7 mouse cellular contexts compared by ENCODE assay signal in the genomic region with DNA sequence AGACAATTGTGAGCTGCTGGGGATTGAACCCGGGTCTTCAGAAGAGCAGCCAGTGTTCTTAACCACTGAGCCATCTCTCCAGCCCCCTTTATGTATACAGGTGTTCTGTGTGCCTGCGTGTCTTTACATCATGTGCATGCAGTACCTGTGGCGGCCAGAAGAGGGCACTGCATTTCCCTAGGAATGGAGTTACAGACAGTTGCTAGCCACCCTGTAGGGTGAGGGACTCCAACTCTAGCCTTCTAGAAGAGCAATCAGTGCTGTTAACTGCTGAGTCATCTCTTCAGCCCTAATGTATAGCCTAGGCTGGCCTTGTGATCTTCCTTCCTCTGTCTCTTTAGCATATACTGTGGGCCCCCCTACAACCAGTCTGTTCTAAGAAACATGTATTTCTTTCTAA. TPM values are rescaled to one million over a fixed set of nuclear protein-coding genes. Genes with fewer than 3 reads are reported as not detected.
DNase-seq lines count a peak whose midpoint lies in the region; ATAC-seq and TF ChIP-seq lines count a peak whose summit lies in the region.

No protein-coding gene starts in this region.

- no peak overlapping the region for H3K4me2 ChIP-seq in kidney, embryonic 16.5 days (replicated peaks; ENCODE audit: low read depth, low read length)
- H3K4me2 ChIP-seq in midbrain, embryonic 14.5 days (ENCODE audit: low read length), result no peak overlapping the region

- no peak for ATAC-seq in kidney, embryonic 16.5 days (ENCODE audit: low FRiP score, low TSS enrichment)
- peak; percentile 75 for ATAC-seq in megakaryocyte progenitor cell, adult 5-6 weeks (replicated peaks; ENCODE audit: poor library complexity)
- ATAC-seq in midbrain, embryonic 14.5 days (ENCODE audit: low FRiP score, low TSS enrichment), result no peak

- no peaks in the 10 kb centered on the region for H3K36me3 ChIP-seq in kidney, embryonic 16.5 days (ENCODE audit: insufficient read depth, low read length)
- no peaks in the 10 kb centered on the region for H3K36me3 ChIP-seq in MEL (ENCODE audit: control insufficient read depth in 1 of 2, insufficient read depth in 2 of 2, low read length in 2 of 2)
- no peaks in the 10 kb centered on the region for H3K36me3 ChIP-seq in midbrain, embryonic 14.5 days (ENCODE audit: control insufficient read depth, insufficient read depth, low read length)

- peak; percentile 70 to 94 (median 88) for TF ChIP-seq CTCF in MEL (IDR thresholded peaks at IDR 0.05 in 2 of 3, conservative IDR thresholded peaks at IDR 0.05 in 1 of 3; ENCODE audit: control insufficient read depth in 1 of 3, insufficient read depth in 1 of 3, low read depth in 2 of 3, low read length in 3 of 3, poor library complexity in 1 of 3, severe bottlenecking in 1 of 3)

- no peak for TF ChIP-seq EP300 in MEL (IDR thresholded peaks at IDR 0.05; ENCODE audit: low read depth in 1 of 2, low read length in 2 of 2)

- no peak overlapping the region for H3K4me3 ChIP-seq in kidney, embryonic 16.5 days (ENCODE audit: low read length)
- H3K4me3 ChIP-seq in MEL (ENCODE audit: control insufficient read depth in 1 of 2, insufficient read depth in 1 of 2, low read depth in 2 of 2, low read length in 2 of 2), result no peak overlapping the region
- no peak overlapping the region for H3K4me3 ChIP-seq in midbrain, embryonic 14.5 days (replicated peaks; ENCODE audit: low read depth, low read length)

- H3K79me2 ChIP-seq in MEL (ENCODE audit: control insufficient read depth, insufficient read depth, low read length, poor library complexity), result no peaks in the 10 kb centered on the region

- DNase-seq in kidney, postnatal 10 days, result peak; percentile 45
- peak; percentile 71 for DNase-seq in MEL (ENCODE audit: low read depth, low spot score)
- peak; percentile 36 for DNase-seq in embryo, embryonic 10.5 days (ENCODE audit: low spot score)
- DNase-seq in midbrain, embryonic 14.5 days, result no peak
- no peak for DNase-seq in kidney, postnatal 14 days

- no peaks in the 10 kb centered on the region for H3K4me1 ChIP-seq in kidney, embryonic 16.5 days (ENCODE audit: insufficient read depth, low read length)
- no peaks in the 10 kb centered on the region for H3K4me1 ChIP-seq in MEL (ENCODE audit: control insufficient read depth in 1 of 2, insufficient read depth in 2 of 2, low read length in 2 of 2)
- no peaks in the 10 kb centered on the region for H3K4me1 ChIP-seq in midbrain, embryonic 14.5 days (ENCODE audit: control insufficient read depth, insufficient read depth, low read length)

- no peaks in the 10 kb centered on the region for H3K9me3 ChIP-seq in kidney, embryonic 16.5 days (ENCODE audit: low read length)
- no peaks in the 10 kb centered on the region for H3K9me3 ChIP-seq in MEL (replicated peaks; ENCODE audit: insufficient read depth, low read length)
- no peaks in the 10 kb centered on the region for H3K9me3 ChIP-seq in midbrain, embryonic 14.5 days (ENCODE audit: control insufficient read depth, low read length)

- peak; percentile 35 for TF ChIP-seq RAD21 in MEL (IDR thresholded peaks at IDR 0.05; ENCODE audit: low read depth, low read length)

- H3K27ac ChIP-seq in kidney, embryonic 16.5 days (ENCODE audit: low read length), result no peak overlapping the region
- no peak overlapping the region for H3K27ac ChIP-seq in MEL (ENCODE audit: control insufficient read depth, low read depth, low read length)
- H3K27ac ChIP-seq in midbrain, embryonic 14.5 days (replicated peaks; ENCODE audit: low read depth, low read length), result no peak overlapping the region

- H3K9ac ChIP-seq in kidney, embryonic 16.5 days (replicated peaks; ENCODE audit: low read length), result no peak overlapping the region
- H3K9ac ChIP-seq in MEL (ENCODE audit: control insufficient read depth, low read depth, low read length, poor library complexity, severe bottlenecking), result no peak overlapping the region
- no peak overlapping the region for H3K9ac ChIP-seq in midbrain, embryonic 14.5 days (replicated peaks; ENCODE audit: low read length)

- no peaks in the 10 kb centered on the region for H3K27me3 ChIP-seq in kidney, embryonic 16.5 days (ENCODE audit: insufficient read depth, low read length)
- no peaks in the 10 kb centered on the region for H3K27me3 ChIP-seq in MEL (ENCODE audit: control insufficient read depth in 1 of 2, insufficient read depth in 2 of 2, low read length in 2 of 2)
- no peaks in the 10 kb centered on the region for H3K27me3 ChIP-seq in midbrain, embryonic 14.5 days (ENCODE audit: control insufficient read depth, insufficient read depth, low read length)

- no peak for TF ChIP-seq POLR2A in MEL (IDR thresholded peaks at IDR 0.05; ENCODE audit: control insufficient read depth in 1 of 2, insufficient read depth in 1 of 2, low read depth in 1 of 2, low read length in 2 of 2, poor library complexity in 1 of 2)

- WGBS in kidney, embryonic 16.5 days, result 69% methylated on average over 3 of the region's 3 CpGs
- WGBS in midbrain, embryonic 14.5 days, result 69% methylated on average over 3 of the region's 3 CpGs

TF ChIP-seq in MEL, 35 proteins besides CTCF, POLR2A, EP300 and RAD21:
- TF ChIP-seq SMC3 (IDR thresholded peaks at IDR 0.05; ENCODE audit: low read depth, low read length) (peak; percentile 64), ZC3H11A (IDR thresholded peaks at IDR 0.05; ENCODE audit: low read depth, low read length) (peak; percentile 41; the same call in 1 of the 2 replicates), E2F4 (IDR thresholded peaks at IDR 0.05; ENCODE audit: borderline replicate concordance, low read depth, low read length) (no peak)

RNA-seq across cellular contexts. Expression of gene Gm11639, which starts 36.9 kb away (rescaled TPM):
- polyA plus RNA-seq in kidney, embryonic 16.5 days (2015; fragmentation: Nextera tagmentation; extraction: Ambion mirVana), result 0.18 TPM in 1 of 2 replicates, not detected in the other
- total RNA-seq in MEL (2012; rRNA removed), result not detected in 2 replicates
- polyA plus RNA-seq in MEL (2012; ENCODE audit: insufficient read depth in 1 of 2, insufficient read length in 2 of 2, low read depth in 1 of 2, low replicate concordance in 2 of 2, missing spikeins in 1 of 2), result not detected
- not detected in 2 replicates for total RNA-seq in megakaryocyte progenitor cell, adult 5-6 weeks (2015)
- total RNA-seq in megakaryocyte progenitor cell, adult 5-6 weeks (2017), result 0.07 TPM in 1 of 2 replicates, not detected in the other
- polyA plus RNA-seq in midbrain, embryonic 14.5 days (2014; fragmentation: Nextera tagmentation; extraction: Ambion mirVana), result 0.01 TPM in 1 of 2 replicates, not detected in the other

RNA-seq across cellular contexts. Expression of gene Itgb3, which starts 40.8 kb away (rescaled TPM):
- polyA plus RNA-seq in kidney, embryonic 16.5 days (2015; fragmentation: Nextera tagmentation; extraction: Ambion mirVana), result 2.2 and 3.1 TPM in 2 replicates
- 0.08 and 0.13 TPM in 2 replicates for total RNA-seq in MEL (2012; rRNA removed)
- under 1 TPM in 1 of 2 experiments, not detected in 1; 0.32 TPM for polyA plus RNA-seq in MEL (2012; ENCODE audit: insufficient read depth in 1 of 2, insufficient read length in 2 of 2, low read depth in 1 of 2, low replicate concordance in 2 of 2, missing spikeins in 1 of 2)
- 2.0 and 2.2 TPM in 2 replicates for total RNA-seq in megakaryocyte progenitor cell, adult 5-6 weeks (2015)
- 4.0 and 5.3 TPM in 2 replicates for total RNA-seq in megakaryocyte progenitor cell, adult 5-6 weeks (2017)
- 0.23 and 0.28 TPM in 2 replicates for polyA plus RNA-seq in midbrain, embryonic 14.5 days (2014; fragmentation: Nextera tagmentation; extraction: Ambion mirVana)

Comparison
In these comparisons a context has a peak if more than half of its experiments do, and no peak if none do; other contexts are left out.
1. DNase-seq: peak in kidney, postnatal 10 days (single experiment), MEL (single experiment) and embryo, embryonic 10.5 days (single experiment); none in midbrain, embryonic 14.5 days (single experiment) and kidney, postnatal 14 days (single experiment).